Mouse (Mus musculus): Measurements from ENCODE around the gene Vav1. TPM values are rescaled to one million over a fixed set of nuclear protein-coding genes. Genes with fewer than 3 reads are reported as not detected.

The Vav1 gene
- polyA plus RNA-seq, 1 experiment from 2014 or later, result 14.2 TPM

- peak overlapping the region; percentile 82 for H3K4me3 ChIP-seq
These were observed 32.1 kb upstream of the Vav1 start for GRCm38 (mm10) chr17:57246663-57247392.

GRCm38 (mm10) chr17:57247393-57248200 lies 31.3 kb upstream of the Vav1 start:
- peak; percentile 87 for ATAC-seq
- Histone ChIP-seq H3K4me1 (peaks cover 49% of the 10 kb centered on the region), H3K4me2 (peak overlapping the region; percentile 93), H3K27me3 (replicated peaks) (peaks cover 10% of the 10 kb centered on the region), H3K27ac (peak overlapping the region; percentile 86), H3K9ac (peak overlapping the region; percentile 79), H3K9me3 (replicated peaks) (no peaks in the 10 kb centered on the region), H3K4me3 (peak overlapping the region; percentile 82), H3K36me3 (peaks cover 27% of the 10 kb centered on the region)
- under 1% methylated on average over 45 of the region's 46 CpGs for WGBS (ENCODE audit: insufficient replicate concordance)

More at GRCm38 (mm10) chr17:57246663-57247392, 32.1 kb upstream of the Vav1 start:
- peak overlapping the region; percentile 93 for H3K4me2 ChIP-seq
- 5% methylated on average over 18 of the region's 18 CpGs for WGBS (ENCODE audit: insufficient replicate concordance)
- H3K36me3 ChIP-seq, result peaks cover 34% of the 10 kb centered on the region
- ATAC-seq, result no peak
- H3K4me1 ChIP-seq, result peaks cover 49% of the 10 kb centered on the region
- H3K9me3 ChIP-seq (replicated peaks), result no peaks in the 10 kb centered on the region
- H3K9ac ChIP-seq, result peak overlapping the region; percentile 79
- peak overlapping the region; percentile 81 for H3K27ac ChIP-seq
- H3K27me3 ChIP-seq (replicated peaks), result peaks cover 10% of the 10 kb centered on the region

- Histone ChIP-seq H3K4me1 (peaks cover 49% of the 10 kb centered on the region), H3K27me3 (replicated peaks) (peaks cover 10% of the 10 kb centered on the region), H3K4me2 (peak within 1 kb of the TSS; percentile 93), H3K27ac (peak within 1 kb of the TSS; percentile 86), H3K4me3 (peak within 1 kb of the TSS; percentile 82), H3K9ac (peak within 1 kb of the TSS; percentile 79), H3K9me3 (replicated peaks) (no peaks in the 10 kb centered on the region), H3K36me3 (peaks cover 23% of the 10 kb centered on the region)
- 1% methylated on average over 12 of the region's 12 CpGs for WGBS (ENCODE audit: insufficient replicate concordance)
- ATAC-seq, result peak; percentile 60
These were observed 30.6 kb upstream of the Vav1 start, which contains the start of gene Gpr108 for GRCm38 (mm10) chr17:57248201-57248699. Gpr108 (minus strand) TSS chr17:57248446.

GRCm38 (mm10) chr17:57248771-57249170 lies 30.1 kb upstream of the Vav1 start:
- no peak for ATAC-seq
- Histone ChIP-seq H3K4me2 (peak overlapping the region; percentile 93), H3K27ac (peak overlapping the region; percentile 86), H3K9me3 (replicated peaks) (no peaks in the 10 kb centered on the region), H3K27me3 (replicated peaks) (peaks cover 10% of the 10 kb centered on the region), H3K36me3 (peaks cover 26% of the 10 kb centered on the region), H3K9ac (peak overlapping the region; percentile 72), H3K4me1 (peaks cover 49% of the 10 kb centered on the region), H3K4me3 (peak overlapping the region; percentile 82)
- 15% methylated on average over 13 of the region's 13 CpGs for WGBS (ENCODE audit: insufficient replicate concordance)

GRCm38 (mm10) chr17:57249186-57250181 lies 29.4 kb upstream of the Vav1 start, which contains the start of gene Trip10:
Trip10 (plus strand) TSS chr17:57249455.
- peak within 1 kb of the TSS; percentile 93 for H3K4me2 ChIP-seq
- peak within 1 kb of the TSS; percentile 74 for H3K9ac ChIP-seq
- ATAC-seq, result peak; percentile 53
- peaks cover 27% of the 10 kb centered on the region for H3K36me3 ChIP-seq
- H3K4me1 ChIP-seq, result peaks cover 49% of the 10 kb centered on the region
- peaks cover 10% of the 10 kb centered on the region for H3K27me3 ChIP-seq (replicated peaks)
- peak within 1 kb of the TSS; percentile 82 for H3K4me3 ChIP-seq
- under 1% methylated on average over 47 of the region's 52 CpGs for WGBS (ENCODE audit: insufficient replicate concordance)
- H3K27ac ChIP-seq, result peak within 1 kb of the TSS; percentile 86
- H3K9me3 ChIP-seq (replicated peaks), result no peaks in the 10 kb centered on the region

- H3K36me3 ChIP-seq, result peaks cover 27% of the 10 kb centered on the region
- peaks cover 42% of the 10 kb centered on the region for H3K4me1 ChIP-seq
- H3K9me3 ChIP-seq (replicated peaks), result no peaks in the 10 kb centered on the region
- ATAC-seq, result no peak
- peak overlapping the region; percentile 93 for H3K4me2 ChIP-seq
- peaks cover 10% of the 10 kb centered on the region for H3K27me3 ChIP-seq (replicated peaks)
- 7% methylated on average over 33 of the region's 33 CpGs for WGBS (ENCODE audit: insufficient replicate concordance)
- peak overlapping the region; percentile 74 for H3K9ac ChIP-seq
- no peak overlapping the region for H3K27ac ChIP-seq
- peak overlapping the region; percentile 82 for H3K4me3 ChIP-seq
These were observed 28.3 kb upstream of the Vav1 start for GRCm38 (mm10) chr17:57250461-57251160.

GRCm38 (mm10) chr17:57251431-57251830 lies 27.5 kb upstream of the Vav1 start:
- Histone ChIP-seq H3K27ac (no peak overlapping the region), H3K9ac (no peak overlapping the region), H3K4me3 (no peak overlapping the region), H3K9me3 (replicated peaks) (no peaks in the 10 kb centered on the region), H3K36me3 (peaks cover 32% of the 10 kb centered on the region), H3K27me3 (replicated peaks) (peaks cover 10% of the 10 kb centered on the region), H3K4me1 (peaks cover 35% of the 10 kb centered on the region), H3K4me2 (no peak overlapping the region)
- no peak for ATAC-seq
- WGBS (ENCODE audit: insufficient replicate concordance), result 88% methylated on average over 3 of the region's 3 CpGs

- ATAC-seq, result no peak
- no peak overlapping the region for H3K27ac ChIP-seq
- H3K27me3 ChIP-seq (replicated peaks), result peaks cover 10% of the 10 kb centered on the region
- no peak overlapping the region for H3K9ac ChIP-seq
- H3K4me3 ChIP-seq, result no peak overlapping the region
- H3K4me1 ChIP-seq, result peaks cover 29% of the 10 kb centered on the region
- H3K36me3 ChIP-seq, result peaks cover 49% of the 10 kb centered on the region
- no peak overlapping the region for H3K4me2 ChIP-seq
- WGBS (ENCODE audit: insufficient replicate concordance), result 73% methylated on average over 6 of the region's 6 CpGs
- H3K9me3 ChIP-seq (replicated peaks), result no peaks in the 10 kb centered on the region
These were observed 25.6 kb upstream of the Vav1 start for GRCm38 (mm10) chr17:57253306-57253705.

GRCm38 (mm10) chr17:57255354-57255753 lies 23.5 kb upstream of the Vav1 start:
- no peak overlapping the region for H3K9ac ChIP-seq
- H3K27ac ChIP-seq, result no peak overlapping the region
- no peak overlapping the region for H3K4me3 ChIP-seq
- no peaks in the 10 kb centered on the region for H3K9me3 ChIP-seq (replicated peaks)
- no peak overlapping the region for H3K4me2 ChIP-seq
- peaks cover 52% of the 10 kb centered on the region for H3K36me3 ChIP-seq
- peaks cover 10% of the 10 kb centered on the region for H3K4me1 ChIP-seq
- 79% methylated on average over 14 of the region's 14 CpGs for WGBS (ENCODE audit: insufficient replicate concordance)
- no peak for ATAC-seq
- peaks cover 3% of the 10 kb centered on the region for H3K27me3 ChIP-seq (replicated peaks)

- peaks cover 6% of the 10 kb centered on the region for H3K4me1 ChIP-seq
- H3K36me3 ChIP-seq, result peaks cover 68% of the 10 kb centered on the region
- no peak overlapping the region for H3K4me2 ChIP-seq
- no peak overlapping the region for H3K4me3 ChIP-seq
- H3K9me3 ChIP-seq (replicated peaks), result no peaks in the 10 kb centered on the region
- H3K27me3 ChIP-seq (replicated peaks), result no peaks in the 10 kb centered on the region
- H3K27ac ChIP-seq, result no peak overlapping the region
- 84% methylated on average over 22 of the region's 22 CpGs for WGBS (ENCODE audit: insufficient replicate concordance)
- no peak for ATAC-seq
- H3K9ac ChIP-seq, result no peak overlapping the region
These were observed 21.9 kb upstream of the Vav1 start for GRCm38 (mm10) chr17:57256921-57257485.

All from liver, embryonic 12.5 days (tissue).